Mouse (Mus musculus) frontal cortex, adult (tissue): ENCODE results near the gene Morn1.
A peak's percentile ranks its signal among the peaks of the same experiment; 100 is the strongest.

Experiments used
- ATAC-seq: cut with Nextera tagmentation; 2 replicates; pipeline ENCODE4 v1.9.2; 2017; ENCODE audit warnings: mild to moderate bottlenecking, moderate library complexity, mixed read lengths; ENCODE audit not compliant: low TSS enrichment

The Morn1 gene

DNA sequence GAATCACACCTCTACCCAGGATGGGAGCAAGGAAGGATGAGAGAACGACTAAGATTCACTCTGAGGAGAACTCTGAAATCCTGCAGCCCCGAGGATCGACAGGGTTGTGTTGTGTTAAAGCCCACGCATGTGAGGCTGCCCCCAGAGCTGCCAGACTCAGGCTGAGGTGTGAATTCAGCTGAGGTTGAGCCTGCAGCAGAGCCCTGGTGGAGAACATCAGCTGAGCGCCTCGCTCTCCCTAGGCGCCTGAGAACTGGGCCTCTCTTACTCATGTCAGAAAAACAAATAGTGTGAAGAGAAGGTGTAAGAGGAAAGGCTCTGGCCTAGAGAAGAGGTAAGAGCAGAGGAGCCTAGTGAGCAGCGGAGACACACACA is 72.2 kb downstream of the Morn1 start:
- ATAC-seq = peak; percentile 62; the same call in 1 of the 2 replicates

DNA sequence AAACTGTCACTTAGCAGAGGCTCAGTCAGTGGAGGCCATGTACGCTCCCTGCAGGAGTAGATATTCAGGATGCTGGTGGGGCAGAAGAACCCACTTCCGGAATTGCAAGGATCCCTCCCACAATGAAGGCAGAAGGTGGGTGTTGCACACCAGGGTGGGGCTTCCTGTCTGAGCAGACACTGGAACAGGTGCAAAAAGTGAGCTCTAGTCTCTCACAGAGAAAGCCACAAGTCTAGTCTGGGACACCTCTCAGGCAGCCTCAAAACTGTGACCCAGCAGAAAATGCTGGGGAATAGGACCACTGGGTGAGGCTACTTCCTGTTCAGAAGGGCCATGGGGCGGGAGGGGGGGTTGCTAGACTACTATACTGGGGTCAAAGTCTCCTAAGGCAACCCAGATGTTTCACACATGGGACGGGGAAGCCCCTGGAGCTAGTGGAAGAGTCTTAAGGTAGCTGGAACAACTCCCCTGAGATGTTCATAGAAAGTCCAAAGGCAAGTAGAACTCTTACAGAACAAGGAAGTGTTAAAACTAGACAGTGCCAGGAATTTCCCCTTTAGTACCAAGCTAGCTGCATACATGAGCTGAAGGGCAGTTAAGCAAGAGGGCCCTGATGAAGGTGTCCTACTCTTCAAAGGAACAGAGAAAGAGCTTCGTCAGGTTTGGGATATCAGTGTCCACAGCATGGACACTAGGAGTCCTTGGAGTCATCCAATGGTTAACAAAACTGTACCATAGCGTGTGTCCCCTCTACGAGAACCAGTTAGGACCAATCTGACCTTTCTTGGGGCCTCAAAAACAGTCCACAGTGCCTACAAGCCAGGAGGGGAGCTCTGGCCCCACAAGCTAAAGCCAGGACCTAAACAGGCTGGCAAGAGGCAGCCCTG is 76.3 kb downstream of the Morn1 start:
- ATAC-seq = no peak

DNA sequence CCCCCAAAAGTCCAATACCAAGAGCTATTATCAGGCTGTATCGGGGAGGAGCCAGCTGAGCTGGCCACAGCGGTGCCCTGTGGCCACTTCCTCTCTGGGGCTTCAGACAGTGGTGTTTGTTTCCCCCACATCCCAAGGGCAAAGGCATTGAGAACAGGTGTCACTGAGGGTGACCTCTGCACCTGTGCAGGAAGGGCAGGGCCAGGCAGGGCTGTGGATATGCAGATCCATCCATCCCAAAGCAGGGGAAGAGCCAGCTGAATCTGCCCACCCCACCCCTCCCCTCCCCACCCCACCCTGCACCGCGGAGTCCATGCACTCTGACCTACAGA is 76.9 kb downstream of the Morn1 start:
- ATAC-seq = no peak

DNA sequence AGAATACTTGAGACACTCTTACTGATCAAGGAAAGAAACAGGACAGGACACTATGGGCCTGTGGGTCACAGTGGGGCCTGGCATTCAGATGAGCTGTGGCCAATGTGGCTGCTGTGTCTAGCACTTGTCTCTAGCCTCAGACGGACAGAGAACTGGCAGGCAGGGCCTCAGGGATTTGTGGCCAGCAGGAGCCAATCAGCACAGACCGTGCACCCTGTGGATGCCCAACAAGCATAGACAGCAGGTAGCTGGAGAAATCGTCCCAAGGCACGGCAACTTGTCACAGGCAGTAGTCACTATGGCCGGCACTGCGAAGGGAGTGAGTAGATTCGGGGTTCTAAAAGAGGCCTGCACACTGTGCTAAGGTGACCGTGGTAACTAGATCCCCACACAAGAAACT is 77.3 kb downstream of the Morn1 start:
- no peak for ATAC-seq

DNA sequence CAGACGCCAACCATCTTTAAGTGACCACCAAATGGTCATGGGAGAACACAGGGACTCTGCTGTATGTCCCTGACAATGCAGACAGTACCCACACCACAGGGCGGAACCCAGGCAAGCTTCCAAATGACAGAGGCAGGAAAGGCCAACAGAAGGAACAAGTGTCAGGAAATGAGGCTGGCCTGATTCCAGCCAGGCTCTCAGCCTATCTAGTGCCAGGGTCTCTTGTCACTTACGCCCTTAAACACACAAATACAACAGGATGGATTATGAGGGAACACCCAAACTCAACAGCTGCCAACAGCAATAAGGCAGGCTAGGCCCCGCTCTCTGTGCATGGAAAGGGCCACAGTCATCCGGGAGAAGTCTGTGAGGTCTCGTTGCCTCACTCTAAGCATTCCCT is 78.2 kb downstream of the Morn1 start:
- ATAC-seq = no peak

DNA sequence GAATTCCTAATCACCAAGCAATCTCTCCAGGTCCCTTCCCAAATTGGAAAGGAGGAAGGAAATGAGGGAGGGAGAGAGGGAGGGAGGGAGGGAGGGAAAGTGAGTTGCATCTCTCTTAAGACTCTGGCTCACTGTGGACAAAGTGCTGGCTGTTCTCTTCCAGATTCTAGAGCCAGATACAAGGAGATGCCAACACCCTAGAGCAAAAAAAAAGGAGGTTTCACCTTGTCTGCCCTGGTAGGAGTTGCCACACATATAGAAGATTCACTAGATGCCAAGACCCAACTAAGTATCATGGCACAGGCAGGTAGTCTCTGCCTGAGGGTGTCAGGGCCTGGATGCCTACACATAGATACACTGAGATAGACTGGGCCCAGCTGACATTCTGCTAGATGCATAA is 79.5 kb downstream of the Morn1 start:
- no peak for ATAC-seq

DNA sequence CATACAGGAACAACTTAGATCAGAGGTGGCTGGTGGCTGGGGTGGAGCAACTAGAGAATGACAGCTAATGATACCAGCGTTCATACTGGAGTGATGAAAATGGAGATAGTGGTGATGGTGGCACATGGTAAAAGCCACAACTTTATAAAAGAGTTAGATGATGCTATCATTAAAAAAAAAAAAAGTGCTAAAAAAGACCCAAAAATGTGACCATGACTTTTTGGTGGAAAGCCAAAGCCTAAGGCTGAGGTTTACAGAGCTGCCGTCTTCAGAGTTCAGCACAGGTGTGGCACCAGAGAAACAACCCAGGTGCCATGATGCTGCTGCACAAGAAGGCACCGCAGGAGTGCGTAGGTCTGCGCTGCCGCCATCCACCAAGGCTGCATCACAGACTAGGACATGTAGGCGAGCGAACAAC is 82.5 kb downstream of the Morn1 start:
- no peak for ATAC-seq

DNA sequence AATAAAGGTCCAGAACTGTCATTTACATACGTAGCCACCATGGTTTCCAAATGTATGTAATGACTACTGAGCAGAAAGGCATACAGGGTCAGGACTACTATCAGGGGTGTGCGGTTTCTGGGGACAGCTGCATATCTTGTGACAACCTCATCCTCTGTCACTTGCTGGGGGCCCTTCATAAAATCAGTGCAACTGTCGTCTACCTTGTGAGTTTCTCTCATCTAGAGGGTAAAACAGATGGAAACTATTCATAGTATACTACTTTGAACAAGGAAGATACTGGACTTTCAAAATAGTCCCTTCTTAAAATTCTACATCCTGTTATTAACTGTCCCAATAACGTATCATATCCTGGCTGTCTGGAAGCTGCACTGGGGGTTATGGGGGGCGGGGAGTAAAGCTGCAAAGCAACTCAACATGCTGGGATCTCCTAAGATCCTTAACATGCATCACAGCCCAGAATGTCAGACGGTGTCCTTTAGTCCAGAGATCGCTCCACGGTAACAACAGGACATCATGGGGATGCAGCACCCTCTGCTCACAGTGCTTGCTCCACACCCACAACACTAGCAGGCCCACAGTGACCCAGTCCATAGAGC is 84.3 kb downstream of the Morn1 start:
- ATAC-seq = no peak

DNA sequence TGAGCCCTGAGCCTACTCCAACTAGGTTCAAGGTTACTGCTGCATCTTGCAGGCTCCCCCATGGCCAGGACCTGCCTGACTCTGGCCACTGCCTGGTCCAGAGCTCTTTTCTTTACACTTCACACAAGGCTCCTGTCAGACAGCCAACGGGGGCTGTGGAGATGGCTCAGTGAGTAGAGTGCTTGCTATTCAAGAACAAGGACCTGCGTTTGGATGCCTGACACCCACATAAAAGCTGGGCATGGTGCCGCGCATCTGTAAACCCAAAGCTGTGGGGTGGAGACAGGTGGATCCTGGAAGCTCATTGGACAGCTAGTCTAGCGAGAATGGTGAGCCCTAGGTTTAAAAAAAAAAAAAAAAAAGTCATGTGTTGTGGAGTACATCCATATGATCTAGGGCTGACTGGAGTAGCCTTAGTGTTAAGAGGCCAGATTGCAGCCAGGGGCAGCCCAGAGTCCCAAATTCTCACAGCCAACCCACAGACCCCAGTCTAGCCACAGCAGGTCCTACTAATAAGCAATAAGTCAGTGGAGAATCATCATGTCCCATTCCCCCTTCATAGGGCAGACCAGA is 85.7 kb downstream of the Morn1 start:
- ATAC-seq = peak; percentile 48

DNA sequence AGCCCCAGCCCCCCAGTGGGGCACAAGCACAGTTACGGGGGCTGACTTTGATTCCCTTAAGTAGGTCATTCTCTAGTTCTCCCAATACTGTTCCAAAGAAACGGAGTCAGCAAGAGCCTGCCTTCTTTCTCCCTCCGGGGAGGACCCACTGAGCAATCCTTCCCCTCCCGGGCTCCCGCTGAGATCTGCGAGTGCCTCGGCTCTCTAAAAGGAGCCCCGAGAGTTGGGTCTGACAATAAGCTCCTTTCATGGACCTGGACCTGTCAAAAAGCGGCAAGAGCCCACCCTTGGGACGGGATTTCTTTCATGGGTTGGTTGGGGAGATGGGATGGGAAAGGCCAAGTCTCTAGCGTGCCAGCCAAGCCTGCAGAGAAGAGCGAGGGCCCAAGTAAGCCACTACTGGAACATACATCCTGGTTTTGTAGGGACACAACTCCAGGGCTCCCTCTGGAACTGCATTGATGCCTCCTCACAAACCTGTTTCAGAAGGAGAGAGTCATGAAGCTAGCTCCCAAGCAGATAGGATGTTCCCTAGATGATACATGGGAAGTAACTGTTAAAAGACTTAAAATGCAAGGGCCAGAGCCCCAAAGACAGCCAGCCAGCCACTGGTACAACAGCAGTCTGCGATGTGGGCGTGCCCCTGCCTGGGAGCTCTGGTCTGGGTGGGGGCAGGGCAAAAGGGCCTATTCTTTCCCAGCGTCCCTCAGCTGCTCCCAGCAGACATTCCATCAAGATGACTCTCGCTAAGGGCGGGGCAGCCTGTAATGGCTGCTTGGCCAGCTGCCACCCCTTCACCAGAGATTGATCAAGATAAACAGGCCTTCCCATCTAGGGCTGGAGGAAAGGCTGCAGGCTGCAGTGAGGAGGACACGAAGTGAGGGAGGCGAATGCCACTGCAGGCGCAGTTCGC is 86.8 kb downstream of the Morn1 start:
- ATAC-seq = peak; percentile 11; the same call in 1 of the 2 replicates

DNA sequence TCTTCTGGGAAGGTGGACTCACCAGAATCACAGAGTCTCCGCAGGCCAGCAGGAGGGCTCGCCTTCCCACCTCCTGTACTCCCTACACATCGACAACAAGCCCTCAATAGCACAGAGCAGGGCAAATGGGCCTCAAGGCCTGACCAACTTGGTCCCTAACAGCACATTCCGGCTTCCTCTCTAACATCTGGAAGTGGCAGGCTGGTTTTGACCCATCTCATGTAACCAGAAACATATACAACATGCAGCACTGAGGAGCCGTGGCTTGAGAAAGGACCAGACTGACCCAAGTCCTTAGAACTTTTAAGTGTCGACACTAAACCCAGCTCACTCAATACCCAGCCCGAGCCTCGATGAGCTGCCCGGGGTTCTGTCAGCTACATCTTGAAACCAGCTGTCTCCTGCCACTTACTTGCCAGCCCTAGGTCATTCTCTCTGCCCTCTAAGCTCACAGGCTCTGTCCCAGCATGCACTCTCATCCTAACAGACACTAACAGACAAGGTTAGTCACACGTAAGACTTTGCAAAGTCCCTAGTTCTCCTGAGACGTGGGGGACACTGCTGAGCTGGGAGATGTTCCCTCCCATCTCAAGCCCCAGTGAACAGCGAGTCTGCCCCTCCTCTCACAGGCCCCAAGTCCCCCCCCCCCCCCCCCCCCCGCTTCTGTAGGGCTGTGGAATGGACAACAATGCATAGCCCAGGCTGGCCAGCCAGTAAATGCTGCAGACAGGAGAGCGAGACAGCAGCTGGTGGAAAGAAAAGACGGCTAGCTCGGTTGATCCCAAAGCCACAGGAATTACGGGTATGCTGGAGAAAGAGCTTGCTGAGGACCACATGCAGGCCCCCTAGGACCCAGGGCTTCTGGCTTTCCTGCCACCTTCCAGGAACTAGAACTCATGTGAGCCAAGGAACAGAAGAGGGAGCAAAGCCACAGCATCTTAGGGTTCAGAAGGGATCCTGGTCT is 87.7 kb downstream of the Morn1 start:
- ATAC-seq = peak; percentile 1; the same call in 1 of the 2 replicates

DNA sequence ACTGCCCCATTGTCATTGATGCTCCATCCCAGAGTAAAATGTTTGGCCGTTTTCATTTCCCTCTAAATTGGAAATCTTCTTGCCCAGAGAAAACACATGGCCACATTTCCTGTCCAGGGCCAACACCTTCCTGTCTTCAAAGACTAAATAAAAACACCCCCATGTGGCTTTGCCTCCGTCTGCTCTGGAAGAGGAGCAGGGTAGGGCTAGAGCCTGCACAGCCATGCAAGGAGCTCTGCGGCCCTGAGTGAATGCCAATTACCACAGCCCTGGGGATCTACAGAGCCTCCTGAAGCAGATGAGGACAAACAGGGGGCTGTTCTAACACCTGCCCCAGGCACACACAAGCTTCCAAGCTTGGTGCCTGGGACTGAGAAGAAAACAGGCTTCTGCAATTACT is 89.8 kb downstream of the Morn1 start:
- ATAC-seq = no peak

DNA sequence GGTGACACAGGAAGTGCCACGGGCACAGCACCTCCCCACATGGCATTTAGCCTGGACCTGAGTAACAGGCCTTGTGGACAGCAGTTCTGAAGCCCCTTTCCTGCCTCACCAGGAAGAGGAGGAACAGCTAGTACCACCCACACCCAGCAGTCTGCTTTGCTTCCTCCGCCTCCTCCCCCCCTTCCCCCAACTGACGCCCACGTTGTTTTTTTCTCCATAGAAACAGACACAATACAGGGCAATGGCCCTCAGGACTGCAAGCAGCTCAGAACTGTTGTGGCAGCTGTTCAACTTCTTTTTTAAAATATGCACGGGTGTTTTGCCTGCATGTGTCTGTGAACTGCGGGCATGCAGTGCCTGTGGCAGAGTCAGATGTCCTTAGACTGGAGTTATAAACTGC is 91.9 kb downstream of the Morn1 start:
- ATAC-seq = peak; percentile 47

DNA sequence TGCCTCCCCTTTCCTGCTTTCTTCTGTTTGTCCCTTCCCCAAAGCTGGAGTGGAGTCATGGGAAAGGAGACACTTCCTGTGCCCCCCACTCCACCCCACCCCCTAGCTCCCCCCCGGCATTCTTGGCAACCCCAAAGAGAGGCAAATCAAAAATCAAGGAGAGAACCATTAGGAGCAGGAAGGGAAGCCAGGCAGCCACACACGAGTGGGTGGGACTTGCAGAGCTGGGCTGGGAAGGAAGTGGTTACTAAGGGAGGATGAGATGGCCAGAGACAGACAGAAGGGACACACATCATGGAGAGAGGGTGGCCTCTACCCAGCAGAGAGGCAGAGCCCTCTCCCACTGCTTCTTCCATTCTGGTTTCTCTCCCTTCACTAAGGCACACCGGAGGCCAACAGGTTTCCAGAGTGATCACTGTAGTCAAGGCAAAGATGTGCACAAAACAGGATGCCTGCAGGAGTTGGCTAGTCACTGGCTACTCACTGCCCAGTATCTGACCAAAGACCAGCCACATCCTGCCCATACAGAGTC is 92.7 kb downstream of the Morn1 start:
- ATAC-seq = no peak; the same call in 1 of the 2 replicates

DNA sequence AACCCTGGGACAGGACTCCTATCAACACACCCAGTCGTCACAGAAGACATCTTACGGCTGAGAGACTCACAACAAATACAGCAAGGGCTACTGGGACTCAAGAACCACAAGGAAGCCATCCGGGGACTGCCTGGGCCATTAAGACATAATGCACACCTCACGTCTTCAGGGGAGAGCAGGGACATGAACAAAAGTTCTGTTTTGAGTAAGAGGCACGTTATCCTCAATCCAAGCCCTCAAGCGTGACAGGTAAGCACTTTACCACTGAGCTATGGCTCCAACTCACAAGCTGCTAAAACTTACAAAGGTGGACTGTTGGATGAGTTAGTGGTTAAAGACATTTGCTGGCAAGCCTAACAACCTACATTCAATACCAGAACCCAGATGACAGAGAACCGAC is 96.8 kb downstream of the Morn1 start:
- ATAC-seq = no peak

DNA sequence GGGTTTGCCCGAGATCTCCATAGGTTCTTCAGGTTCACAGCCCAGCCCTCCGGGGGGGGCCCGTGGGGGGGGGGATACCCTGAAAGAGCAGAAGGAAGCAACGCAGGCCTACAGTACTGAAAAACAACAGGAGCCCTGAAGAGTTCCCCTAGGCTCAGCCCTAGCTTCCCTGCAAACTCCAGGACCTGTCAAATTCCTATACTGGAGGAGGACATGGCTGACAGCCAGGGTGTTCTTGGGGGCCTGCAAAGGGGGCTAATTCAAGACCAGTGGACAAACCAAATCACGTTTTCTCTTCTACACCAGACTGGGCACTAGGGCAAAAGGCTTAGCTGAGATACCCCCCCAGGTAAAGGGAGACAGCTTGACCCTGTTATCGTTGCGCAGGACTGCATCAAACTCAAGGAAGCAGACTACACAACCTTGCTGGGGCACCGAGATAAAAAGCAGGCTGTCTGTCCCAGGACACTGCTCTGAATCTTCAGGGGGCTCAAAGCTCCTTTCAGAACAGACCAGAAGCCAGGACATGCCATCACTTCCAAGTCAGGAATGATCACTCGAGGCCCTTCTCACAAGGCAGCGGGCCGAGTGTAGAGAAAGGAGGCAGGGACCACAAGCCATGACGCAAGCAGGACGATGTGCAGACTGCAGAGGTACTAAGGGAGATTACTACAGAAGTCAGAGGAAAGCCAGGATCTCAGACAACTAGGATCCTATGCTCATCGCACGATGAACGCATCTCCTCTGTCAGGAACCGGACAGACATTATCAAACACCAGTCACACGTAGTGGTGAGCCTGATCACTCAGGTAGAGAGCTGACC is 98.1 kb downstream of the Morn1 start:
- ATAC-seq = no peak; the same call in 1 of the 2 replicates

DNA sequence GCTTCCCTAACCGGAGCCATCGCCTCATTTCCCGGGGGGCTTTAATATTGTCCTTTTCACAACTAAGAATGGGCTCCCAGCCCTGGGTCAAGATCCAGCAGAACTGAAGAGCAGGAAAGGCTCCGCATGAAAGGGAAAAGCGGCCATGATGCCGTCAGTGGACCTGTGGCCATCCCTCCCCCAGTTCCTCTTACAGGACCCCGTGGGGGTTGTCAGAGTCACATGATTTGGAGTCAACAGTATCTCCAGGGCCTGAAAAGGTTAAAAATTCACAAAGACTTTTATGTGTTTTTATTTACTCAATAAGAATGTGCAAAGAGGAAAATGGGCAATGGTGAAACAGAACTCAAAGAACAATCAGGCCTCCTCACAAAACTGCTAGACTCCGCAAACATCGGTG is 99.5 kb downstream of the Morn1 start:
- no peak for ATAC-seq

DNA sequence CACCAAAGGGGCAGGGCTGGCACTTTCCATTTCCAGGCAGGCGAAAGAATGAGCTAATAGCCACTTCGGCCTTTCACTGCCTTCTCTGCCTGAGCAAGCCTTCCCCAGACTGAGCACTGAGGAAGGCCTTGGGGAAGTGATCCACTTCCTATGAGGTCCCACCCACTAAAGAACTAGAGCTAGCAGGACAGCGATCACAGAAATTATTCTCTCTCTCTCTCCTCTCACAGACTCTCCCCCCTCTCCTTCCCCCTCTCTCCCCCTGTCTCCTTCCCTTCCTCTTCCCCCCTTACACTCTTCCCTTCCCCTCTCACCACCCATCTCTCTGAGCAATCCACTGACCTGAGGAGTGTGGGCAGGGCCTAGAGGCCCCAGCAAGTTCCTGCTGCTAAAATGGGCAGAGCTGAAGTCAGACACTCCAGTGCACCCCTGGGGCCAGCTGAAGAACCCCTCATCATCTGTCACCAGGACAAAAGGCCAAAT is 100.9 kb downstream of the Morn1 start:
- ATAC-seq = no peak

DNA sequence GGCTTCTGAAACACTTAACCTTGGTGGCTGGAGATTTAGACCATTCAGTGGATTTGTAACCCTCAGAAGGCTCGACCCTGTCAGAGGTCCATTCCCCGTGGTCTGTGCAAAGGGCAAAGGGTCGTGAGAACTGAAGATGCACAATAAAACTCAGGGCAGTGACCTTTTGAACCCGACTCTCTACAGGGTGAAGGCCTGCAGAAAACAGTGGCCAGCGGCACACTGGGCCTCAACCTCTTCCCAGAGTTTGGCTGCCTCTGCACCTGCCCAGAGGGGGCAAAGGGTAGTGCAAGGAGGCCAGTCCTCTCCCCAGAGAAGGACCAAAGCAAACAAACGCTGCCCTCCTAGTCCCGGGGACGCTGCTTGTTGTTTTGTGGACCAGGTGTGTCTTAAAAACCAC is 102.0 kb downstream of the Morn1 start:
- ATAC-seq = no peak

DNA sequence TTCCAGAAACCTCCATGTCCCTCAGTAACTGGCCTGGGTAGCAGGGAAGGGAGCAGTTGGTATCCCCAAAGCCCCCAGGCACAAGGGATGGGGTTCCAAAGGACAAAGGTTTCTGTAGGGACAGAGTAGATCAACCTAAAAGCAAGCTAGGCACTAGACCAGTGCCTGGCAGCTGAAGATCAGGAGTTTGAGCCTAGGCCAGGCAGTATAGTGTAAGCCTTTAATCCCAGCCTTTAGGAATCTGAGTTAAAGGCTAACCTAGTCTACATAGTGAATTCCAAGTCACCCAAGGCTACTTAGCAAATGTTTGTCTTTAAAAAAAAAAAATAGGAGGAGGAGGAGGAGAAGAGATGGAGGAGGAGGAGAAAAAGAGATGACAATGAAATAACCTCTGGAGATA is 102.4 kb downstream of the Morn1 start:
- ATAC-seq = no peak
